In the genomic region with DNA sequence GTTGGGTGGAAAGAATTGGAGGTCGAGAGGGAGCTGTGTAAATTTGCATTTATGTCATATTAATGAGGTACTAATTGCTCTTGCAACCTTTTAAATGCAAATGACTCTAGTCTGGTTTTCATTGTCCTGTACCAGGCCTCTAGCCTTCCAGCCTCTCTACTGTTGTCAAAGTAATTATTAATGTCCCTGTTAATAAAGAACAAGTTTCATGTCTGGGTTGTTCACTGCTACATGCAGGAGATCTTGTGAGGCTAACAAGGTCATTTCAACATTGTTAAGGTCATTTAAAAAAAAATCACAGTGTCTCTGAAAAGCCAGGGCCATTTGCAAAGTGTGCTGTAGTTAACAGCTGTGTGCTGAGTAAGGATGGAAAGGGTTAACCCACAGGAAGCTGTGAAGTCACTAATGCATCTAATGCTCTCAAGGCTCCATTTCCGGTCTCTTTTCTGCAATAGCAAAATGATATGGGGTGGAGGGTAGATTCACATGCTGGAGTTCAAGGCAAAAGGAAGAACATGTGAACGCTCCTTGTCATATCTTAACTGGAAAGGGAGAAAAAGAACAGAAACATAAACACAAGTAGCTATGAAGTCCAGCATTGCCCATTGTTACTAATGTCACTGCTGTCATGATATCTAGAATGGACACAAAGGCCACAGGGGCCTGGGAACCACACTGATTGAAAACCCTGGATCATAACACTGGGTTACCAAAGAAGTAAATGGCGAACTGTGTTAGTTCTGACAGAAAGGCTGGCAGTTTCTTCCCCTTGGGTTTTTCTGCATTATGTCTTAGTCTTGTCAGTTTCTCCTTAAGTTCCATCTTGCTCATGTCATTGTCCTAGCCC, we compare ENCODE assay signal across 13 mouse cellular contexts.
DNase-seq lines count a peak whose midpoint lies in the region; ATAC-seq lines count a peak whose summit lies in the region.
"Had no signal": no experiment of that assay in that cellular context is flagged by ENCODE, and none has a peak within 500 bp of the region (broad histone marks: within the 10 kb centered on the region; RNA-seq: fewer than 3 reads in every experiment).

No protein-coding gene starts in this region.

- H3K27ac ChIP-seq in hindbrain, embryonic 10.5 days, result peak overlapping the region; percentile 56; the same call in 1 of the 2 replicates
- H3K27ac ChIP-seq in hindbrain, embryonic 11.5 days (ENCODE audit: low read depth, low read length), result no peak overlapping the region
- H3K27ac ChIP-seq in forebrain, embryonic 15.5 days (replicated peaks), result peak overlapping the region; percentile 40; the same call in 1 of the 2 replicates
- H3K27ac ChIP-seq: intestine, embryonic 15.5 days; liver, embryonic 14.5 days had no signal

- H3K4me2 ChIP-seq in hindbrain, embryonic 11.5 days (replicated peaks; ENCODE audit: low read depth, low read length), result no peak overlapping the region
- no peak overlapping the region for H3K4me2 ChIP-seq in forebrain, embryonic 15.5 days (replicated peaks)
- H3K4me2 ChIP-seq: intestine, embryonic 15.5 days had no signal

- H3K4me1 ChIP-seq in hindbrain, embryonic 10.5 days (replicated peaks), result peaks cover 16% of the 10 kb centered on the region
- H3K4me1 ChIP-seq in hindbrain, embryonic 11.5 days (replicated peaks; ENCODE audit: control insufficient read depth, insufficient read depth, low read length), result no peaks in the 10 kb centered on the region
- H3K4me1 ChIP-seq in forebrain, embryonic 15.5 days, result peaks cover 15% of the 10 kb centered on the region
- H3K4me1 ChIP-seq: intestine, embryonic 15.5 days had no signal

- 60% methylated on average over 4 of the region's 4 CpGs for WGBS in hindbrain, embryonic 10.5 days
- WGBS in hindbrain, embryonic 11.5 days, result 49% methylated on average over 4 of the region's 4 CpGs
- 34% methylated on average over 4 of the region's 4 CpGs for whole genome bisulfite sequencing in forebrain, embryonic 15.5 days

- no peaks in the 10 kb centered on the region for H3K27me3 ChIP-seq in hindbrain, embryonic 10.5 days (ENCODE audit: insufficient read depth, poor library complexity, severe bottlenecking)
- H3K27me3 ChIP-seq in hindbrain, embryonic 11.5 days (ENCODE audit: control insufficient read depth, insufficient read depth, low read length), result no peaks in the 10 kb centered on the region
- H3K27me3 ChIP-seq in forebrain, embryonic 15.5 days, result no peaks in the 10 kb centered on the region
- H3K27me3 ChIP-seq: intestine, embryonic 15.5 days had no signal

- H3K9me3 ChIP-seq in hindbrain, embryonic 10.5 days, result no peaks in the 10 kb centered on the region
- H3K9me3 ChIP-seq in hindbrain, embryonic 11.5 days (ENCODE audit: control insufficient read depth, low read length), result no peaks in the 10 kb centered on the region
- no peaks in the 10 kb centered on the region for H3K9me3 ChIP-seq in forebrain, embryonic 15.5 days
- H3K9me3 ChIP-seq: intestine, embryonic 15.5 days had no signal

- ATAC-seq in hindbrain, embryonic 11.5 days (ENCODE audit: low FRiP score), result no peak
- peak; percentile 53 for ATAC-seq in forebrain, embryonic 15.5 days (replicated peaks)
- ATAC-seq: intestine, embryonic 15.5 days had no signal

- H3K36me3 ChIP-seq in hindbrain, embryonic 10.5 days, result no peaks in the 10 kb centered on the region
- H3K36me3 ChIP-seq in hindbrain, embryonic 11.5 days (ENCODE audit: control insufficient read depth, insufficient read depth, low read length), result no peaks in the 10 kb centered on the region
- no peaks in the 10 kb centered on the region for H3K36me3 ChIP-seq in forebrain, embryonic 15.5 days
- H3K36me3 ChIP-seq: G1E; intestine, embryonic 15.5 days had no signal

- no peak overlapping the region for H3K9ac ChIP-seq in hindbrain, embryonic 11.5 days (ENCODE audit: low read depth, low read length)
- H3K9ac ChIP-seq in forebrain, embryonic 15.5 days (replicated peaks), result no peak overlapping the region
- H3K9ac ChIP-seq: intestine, embryonic 15.5 days; liver, embryonic 14.5 days had no signal

- DNase-seq in hindbrain, embryonic 10.5 days (ENCODE audit: low spot score), result no peak
- no peak for DNase-seq in hindbrain, embryonic 11.5 days (ENCODE audit: low spot score)
- peak; percentile 39 for DNase-seq in thymus, postnatal 0 days (ENCODE audit: low spot score)
- no peak for DNase-seq in thymus, postnatal 4 days
- DNase-seq in layer of hippocampus, adult 9-11 months, result no peak
- DNase-seq in cerebellum, postnatal 14 days, result no peak
- no peak for DNase-seq in cerebellum, adult 11-12 months
- DNase-seq: gastrocnemius, postnatal 10 days; right cerebral cortex, postnatal 4 days had no signal

- H3K4me3 ChIP-seq in hindbrain, embryonic 10.5 days, result no peak overlapping the region
- no peak overlapping the region for H3K4me3 ChIP-seq in hindbrain, embryonic 11.5 days (ENCODE audit: low read depth, low read length)
- no peak overlapping the region for H3K4me3 ChIP-seq in forebrain, embryonic 15.5 days
- H3K4me3 ChIP-seq: intestine, embryonic 15.5 days had no signal
